Mouse (Mus musculus): ENCODE data around the gene Id1.
A peak's percentile ranks its signal among the peaks of the same experiment; 100 is the strongest.

Id1 gene

DNA sequence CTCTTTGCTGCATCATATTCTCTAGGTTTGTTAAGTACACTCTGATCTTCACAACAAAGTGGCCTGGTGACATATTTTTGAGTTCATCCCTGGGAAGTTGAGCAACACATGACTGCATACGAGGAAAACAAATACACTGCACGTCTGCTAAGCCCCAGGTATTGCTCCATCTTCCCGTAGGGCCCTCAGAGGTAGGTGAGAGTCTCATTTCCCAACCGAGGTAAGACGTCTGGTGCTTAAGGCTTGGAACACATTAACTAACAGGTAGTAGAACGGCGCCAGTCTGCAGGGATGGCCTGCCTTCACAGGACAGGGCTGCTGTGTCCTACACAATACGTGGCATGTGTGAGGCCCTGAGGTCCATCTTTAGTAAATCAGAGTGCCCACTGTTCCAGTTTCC lies 48.6 kb downstream of the Id1 start:
- DNase-seq (ENCODE audit: low spot score), result peak; percentile 82

DNA sequence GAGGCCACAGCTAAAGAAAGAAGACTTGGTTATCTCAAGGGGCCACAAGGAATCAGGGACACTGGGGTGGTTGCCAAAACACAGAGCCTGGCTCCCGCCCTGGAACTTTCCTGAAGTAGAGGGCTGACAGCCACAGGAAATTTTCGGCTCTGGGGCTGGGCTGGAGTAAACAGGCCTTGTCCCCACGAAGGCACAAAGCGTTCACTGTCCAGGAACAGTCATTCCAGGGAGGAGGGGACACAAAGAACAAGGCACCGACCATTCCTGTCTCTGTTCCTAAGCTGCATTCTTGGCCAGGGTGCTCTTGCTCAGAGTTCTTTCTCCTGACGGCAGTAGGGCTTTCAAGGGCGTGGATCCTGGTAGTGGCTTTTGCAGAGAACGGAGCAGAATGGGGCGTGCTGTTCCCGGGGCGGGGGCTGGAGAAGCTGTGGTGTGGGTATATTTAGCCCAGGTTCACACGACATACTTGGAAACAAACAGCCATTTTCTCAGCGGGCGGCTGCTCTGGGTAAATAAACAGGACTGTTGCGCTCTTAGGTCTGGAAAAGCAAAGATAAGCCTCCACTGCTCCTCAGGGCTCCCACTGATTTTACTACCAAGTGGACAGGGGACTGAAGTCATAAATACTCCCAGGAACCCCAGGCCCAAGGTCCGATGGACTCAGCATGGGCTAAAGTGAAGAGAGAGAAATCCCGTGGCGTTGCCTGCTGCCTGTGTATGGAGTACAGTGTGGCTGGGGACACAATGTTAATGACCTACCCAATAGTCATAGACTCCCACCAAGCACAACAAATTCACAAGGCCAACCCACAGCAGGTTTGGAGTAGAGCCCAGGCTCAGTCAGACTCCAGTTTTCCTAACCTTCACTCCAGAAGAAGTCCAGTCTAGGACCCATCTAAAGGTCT lies 49.6 kb downstream of the Id1 start:
- DNase-seq (ENCODE audit: low spot score), result peak; percentile 80

Data from yolk sac, embryonic 10.5 days (tissue).